Mouse (Mus musculus): ENCODE data around the gene Med12l.

- TF ChIP-seq GATA1 (IDR thresholded peaks at IDR 0.05; ENCODE audit: low read length) (no peak), TAL1 (IDR thresholded peaks at IDR 0.05; ENCODE audit: low read length) (no peak)
Measured at GRCm38 (mm10) chr3:59278254-59278533, 272.6 kb downstream of the Med12l start.

Data from erythroblast, embryonic 14.5 days (primary cell).